ENCODE assay signal across 8 mouse cellular contexts in the genomic region with DNA sequence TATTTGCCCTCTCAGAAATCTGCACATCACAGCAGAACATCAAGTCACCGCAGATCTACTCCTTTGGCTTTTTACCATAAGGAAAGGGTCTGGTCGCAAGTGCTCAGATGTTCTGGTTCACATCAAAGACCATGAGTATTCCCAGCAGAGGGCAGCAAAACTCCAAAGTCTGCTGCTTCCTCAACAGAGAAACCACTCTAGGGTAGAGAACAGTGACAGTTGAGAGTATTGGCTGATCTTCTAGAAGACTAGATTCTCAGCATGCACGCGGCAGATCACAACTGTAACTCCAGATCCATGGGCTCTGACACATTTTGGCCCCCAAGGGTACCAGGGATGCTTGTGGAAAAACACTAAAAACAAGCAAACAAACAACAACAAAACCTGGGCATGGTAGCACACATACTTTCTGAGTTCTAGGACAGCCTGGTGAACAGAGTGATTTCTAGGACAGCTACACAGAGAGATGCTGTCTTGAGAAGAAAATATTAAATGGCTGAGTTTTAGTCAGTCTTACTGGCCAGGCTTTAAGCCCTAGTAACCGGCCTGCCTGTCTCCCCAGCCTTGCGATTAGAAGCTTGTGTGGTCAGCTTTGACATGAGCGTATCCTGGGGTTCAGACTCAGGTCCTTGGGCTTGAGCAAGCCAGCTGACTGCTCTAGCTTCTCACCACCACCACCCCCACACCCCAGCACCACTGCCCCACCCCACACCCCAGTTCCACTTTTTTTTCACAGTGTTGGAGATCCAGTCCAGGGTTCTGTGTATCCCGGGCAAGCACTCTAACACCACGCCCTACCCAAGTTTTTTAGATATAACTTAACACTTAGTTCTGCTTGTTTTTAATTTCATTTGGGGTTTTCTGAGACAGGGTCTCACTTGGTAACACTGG. TPM values are rescaled to one million over a fixed set of nuclear protein-coding genes. Genes with fewer than 3 reads are reported as not detected.
DNase-seq lines count a peak whose midpoint lies in the region; ATAC-seq lines count a peak whose summit lies in the region.

No protein-coding gene starts in this region.

- intact Hi-C loops in heart, postnatal 25 days (cut with DNase I): loop anchor here (1.0 to 10.0 kb wide), 5 partner anchors 112 to 383 kb away; no protein-coding TSS in a partner anchor

- no peak overlapping the region for H3K27ac ChIP-seq in liver, embryonic 15.5 days (replicated peaks)
- no peak overlapping the region for H3K27ac ChIP-seq in stomach, embryonic 14.5 days (ENCODE audit: low read length)

- H3K4me2 ChIP-seq in liver, embryonic 15.5 days: peak overlapping the region; percentile 2; the same call in 1 of the 2 replicates
- H3K4me2 ChIP-seq in stomach, embryonic 14.5 days (replicated peaks; ENCODE audit: low read depth, low read length): no peak overlapping the region

- H3K4me1 ChIP-seq in liver, embryonic 15.5 days (replicated peaks): peaks cover 64% of the 10 kb centered on the region
- H3K4me1 ChIP-seq in stomach, embryonic 14.5 days (ENCODE audit: control insufficient read depth, insufficient read depth, low read length): peaks cover 16% of the 10 kb centered on the region

- peak; percentile 48 for ATAC-seq in liver, embryonic 15.5 days (ENCODE audit: insufficient read depth)
- peak; percentile 67; the same call in 1 of the 2 replicates for ATAC-seq in stomach, embryonic 14.5 days (ENCODE audit: insufficient number of reproducible peaks, insufficient read depth, low FRiP score, low read depth)

- WGBS in large intestine, adult 2 months: 44% methylated on average over 9 of the region's 9 CpGs
- 28% methylated on average over 9 of the region's 9 CpGs for WGBS in liver, embryonic 15.5 days (ENCODE audit: insufficient replicate concordance)
- WGBS in stomach, embryonic 14.5 days: 52% methylated on average over 9 of the region's 9 CpGs

- no peaks in the 10 kb centered on the region for H3K36me3 ChIP-seq in liver, embryonic 15.5 days (replicated peaks)
- no peaks in the 10 kb centered on the region for H3K36me3 ChIP-seq in stomach, embryonic 14.5 days (ENCODE audit: control insufficient read depth, insufficient read depth, low read length)

- peak; percentile 91 for DNase-seq in CD4-positive, CD25-positive, alpha-beta regulatory T cell, adult 2 months (ENCODE audit: low read depth, low spot score)
- peak; percentile 73 to 86 for DNase-seq in adrenal gland, postnatal 36 days
- DNase-seq in fat pad, adult 2 months (ENCODE audit: extremely low read depth, low read depth, low spot score): peak; percentile 18
- DNase-seq in heart, postnatal 25 days (ENCODE audit: low spot score): peak; percentile 17
- DNase-seq in large intestine, adult 2 months (ENCODE audit: low read depth, low spot score): peak; percentile 60
- peak; percentile 79 for DNase-seq in neural tube, embryonic 10.5 days (ENCODE audit: extremely low spot score, low spot score)

- no peaks in the 10 kb centered on the region for H3K27me3 ChIP-seq in liver, embryonic 15.5 days
- no peaks in the 10 kb centered on the region for H3K27me3 ChIP-seq in stomach, embryonic 14.5 days (ENCODE audit: control insufficient read depth, insufficient read depth, low read length)

- H3K9me3 ChIP-seq in liver, embryonic 15.5 days (replicated peaks): no peaks in the 10 kb centered on the region
- no peaks in the 10 kb centered on the region for H3K9me3 ChIP-seq in stomach, embryonic 14.5 days (ENCODE audit: control insufficient read depth, low read depth, low read length)

- H3K4me3 ChIP-seq in liver, embryonic 15.5 days (replicated peaks): no peak overlapping the region
- H3K4me3 ChIP-seq in stomach, embryonic 14.5 days (ENCODE audit: low read depth, low read length): no peak overlapping the region

- no peak overlapping the region for H3K9ac ChIP-seq in liver, embryonic 15.5 days
- no peak overlapping the region for H3K9ac ChIP-seq in stomach, embryonic 14.5 days (replicated peaks; ENCODE audit: low read depth, low read length)

RNA-seq across cellular contexts. Expression of a gene that starts 28.2 kb away (rescaled TPM):
- 100 to 1,000 TPM; 111 to 140 TPM for total RNA-seq in adrenal gland, postnatal 36 days (2021)
- 10 to 100 TPM; 40.8 to 45.4 TPM for total RNA-seq in heart, postnatal 25 days (2021)
- polyA plus RNA-seq in large intestine, adult 2 months (2012; rRNA removed): 32.2 and 46.1 TPM in 2 replicates
- polyA plus RNA-seq in liver, embryonic 15.5 days (2015; fragmentation: Nextera tagmentation; extraction: Ambion mirVana): 57.9 and 61.2 TPM in 2 replicates
- polyA plus RNA-seq in stomach, embryonic 14.5 days (2014; fragmentation: Nextera tagmentation; extraction: Ambion mirVana): 159 and 173 TPM in 2 replicates

RNA-seq across cellular contexts. Expression of a gene that starts 40.7 kb away (rescaled TPM):
- total RNA-seq in adrenal gland, postnatal 36 days (2021): 10 to 100 TPM; 25.3 to 28.1 TPM
- total RNA-seq in heart, postnatal 25 days (2021): 1,000 to 10,000 TPM; 1,803 to 1,950 TPM
- polyA plus RNA-seq in large intestine, adult 2 months (2012; rRNA removed): 17.0 and 22.9 TPM in 2 replicates
- 9.6 and 10.3 TPM in 2 replicates for polyA plus RNA-seq in liver, embryonic 15.5 days (2015; fragmentation: Nextera tagmentation; extraction: Ambion mirVana)
- 27.1 and 29.5 TPM in 2 replicates for polyA plus RNA-seq in stomach, embryonic 14.5 days (2014; fragmentation: Nextera tagmentation; extraction: Ambion mirVana)

Comparison
In these comparisons a context has a peak if more than half of its experiments do, and no peak if none do; other contexts are left out.
1. DNase-seq: peak in every context shown above with its lines; median percentile 91 in CD4-positive, CD25-positive, alpha-beta regulatory T cell, adult 2 months; 80 in adrenal gland, postnatal 36 days; 79 in neural tube, embryonic 10.5 days; 60 in large intestine, adult 2 months; 18 in fat pad, adult 2 months; 17 in heart, postnatal 25 days.